Mouse (Mus musculus): ENCODE measurements at regions not wholly inside any gene's neighbourhood (a gene's known extent, or its start where the extent isn't known, plus 50 kb on each side); places are given as distances from the start of the nearest gene placed in this dataset.

DNA sequence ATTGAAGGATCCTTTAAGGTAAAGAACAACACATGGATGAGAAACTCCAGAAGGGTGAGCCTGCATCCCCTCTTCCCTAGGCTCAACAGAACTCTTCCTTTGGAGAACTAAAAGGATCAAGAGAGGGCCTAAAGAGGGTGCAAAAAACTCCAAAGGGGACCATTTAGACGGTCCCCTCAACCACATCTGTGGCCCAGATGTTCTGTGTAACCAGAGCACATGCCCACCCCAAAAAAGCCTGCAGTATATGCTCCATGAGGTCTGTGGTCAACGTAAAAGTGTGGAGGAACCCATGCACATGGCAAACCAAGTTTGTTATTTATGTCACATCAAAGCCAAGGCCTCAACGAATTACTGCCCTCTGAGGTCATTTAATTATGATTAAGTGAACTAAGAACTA is 89.2 kb upstream of the Fgf16 start:
- H3K79me2 ChIP-seq (replicated peaks; ENCODE audit: control insufficient read depth, extremely low read depth, insufficient read depth, poor library complexity, severe bottlenecking), result no peaks in the 10 kb centered on the region
- no peak for DNase-seq (ENCODE audit: extremely low read depth)
- no peak overlapping the region for H3K4me3 ChIP-seq (replicated peaks in 1 of 3; ENCODE audit: low read depth in 2 of 3, low read length in 2 of 3, poor library complexity in 1 of 3)
- TF ChIP-seq NELFE (IDR thresholded peaks at IDR 0.05; ENCODE audit: low read depth, low read length), result no peak
- no peak for TF ChIP-seq SMC3 (IDR thresholded peaks at IDR 0.05; ENCODE audit: low read depth, low read length)
- no peak for TF ChIP-seq NRF1 (IDR thresholded peaks at IDR 0.05; ENCODE audit: low read depth, low read length)
- TF ChIP-seq CTCF (conservative IDR thresholded peaks at IDR 0.05 in 1 of 2, IDR thresholded peaks at IDR 0.05 in 1 of 2; ENCODE audit: low read depth in 2 of 2, low read length in 2 of 2), result no peak
- TF ChIP-seq MAZ (IDR thresholded peaks at IDR 0.05; ENCODE audit: low read depth, low read length), result no peak
- no peak for TF ChIP-seq ZC3H11A (IDR thresholded peaks at IDR 0.05; ENCODE audit: low read depth, low read length)
- no peak for TF ChIP-seq IRF4 (IDR thresholded peaks at IDR 0.05; ENCODE audit: low read depth, low read length)
- no peak for TF ChIP-seq MYC (IDR thresholded peaks at IDR 0.05; ENCODE audit: low read depth, low read length)
- TF ChIP-seq CHD2 (IDR thresholded peaks at IDR 0.05; ENCODE audit: low read length), result no peak
- no peak for TF ChIP-seq ETS1 (conservative IDR thresholded peaks at IDR 0.05; ENCODE audit: low read depth, low read length)
- no peak for TF ChIP-seq SIN3A (IDR thresholded peaks at IDR 0.05; ENCODE audit: low read length)
- TF ChIP-seq CHD1 (IDR thresholded peaks at IDR 0.05; ENCODE audit: low read depth, low read length), result no peak
- no peak for TF ChIP-seq POLR2AphosphoS2 (IDR thresholded peaks at IDR 0.05; ENCODE audit: low read depth, low read length)
- no peak for TF ChIP-seq POLR2A (IDR thresholded peaks at IDR 0.05; ENCODE audit: low read depth, low read length)
- no peak for TF ChIP-seq TBP (conservative IDR thresholded peaks at IDR 0.05; ENCODE audit: low read depth, low read length)
- no peak for TF ChIP-seq JUND (conservative IDR thresholded peaks at IDR 0.05; ENCODE audit: low read depth, low read length)
- in situ Hi-C loops (cut with MboI; ENCODE audit: low pct_ligation_motif_present, low pct_unique_long_range_greater_than_20kb, low sequenced_read_pairs), result no loop called here
- H3K4me2 ChIP-seq (ENCODE audit: insufficient read depth, low read depth, poor library complexity, severe bottlenecking), result no peak overlapping the region
- H3K9ac ChIP-seq (ENCODE audit: insufficient read depth, low read depth), result no peak overlapping the region
- H3K36me3 ChIP-seq (replicated peaks in 1 of 2; ENCODE audit: control insufficient read depth in 1 of 2, insufficient read depth in 1 of 2, low read length in 1 of 2), result no peaks in the 10 kb centered on the region
- no peaks in the 10 kb centered on the region for H3K27me3 ChIP-seq (replicated peaks)
- dilution Hi-C loops (cut with MboI; ENCODE audit: extremely low pct_ligation_motif_present, extremely low pct_unique_long_range_greater_than_20kb, low sequenced_read_pairs), result no loop called here
- H3K27ac ChIP-seq (ENCODE audit: insufficient read depth, low read depth), result no peak overlapping the region
- H3K9me3 ChIP-seq (replicated peaks; ENCODE audit: low read length), result no peaks in the 10 kb centered on the region
- no peaks in the 10 kb centered on the region for H3K4me1 ChIP-seq (ENCODE audit: control insufficient read depth in 1 of 2, insufficient read depth in 2 of 2)

DNA sequence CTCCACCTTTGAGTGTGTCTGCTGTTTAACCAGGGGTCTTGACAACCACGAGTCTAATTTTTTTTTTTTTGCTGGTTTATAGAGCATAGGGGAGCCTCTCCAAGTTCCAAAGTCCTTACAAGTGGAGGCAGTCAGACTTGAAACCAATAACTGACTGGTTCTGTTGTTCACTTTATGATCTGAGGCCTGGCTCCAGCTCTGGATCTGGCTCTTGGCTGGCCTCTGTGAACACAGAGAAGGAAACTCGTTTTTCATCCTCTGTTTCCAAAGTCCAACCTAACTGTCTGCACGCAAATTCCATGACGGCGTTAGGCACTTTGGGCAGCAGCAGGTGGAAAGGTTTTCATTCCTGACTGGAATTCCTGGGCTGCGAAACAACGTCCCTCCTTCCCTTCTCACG is 80.4 kb upstream of the Fgf16 start:
- TF ChIP-seq ELF1 (IDR thresholded peaks at IDR 0.05; ENCODE audit: low read depth, low read length), result no peak
- no peak for TF ChIP-seq USF2 (conservative IDR thresholded peaks at IDR 0.05; ENCODE audit: low read depth, low read length)
- no peaks in the 10 kb centered on the region for H3K27me3 ChIP-seq (replicated peaks)
- no peaks in the 10 kb centered on the region for H3K79me2 ChIP-seq (replicated peaks; ENCODE audit: control insufficient read depth, extremely low read depth, insufficient read depth, poor library complexity, severe bottlenecking)
- no peak overlapping the region for H3K4me2 ChIP-seq (ENCODE audit: insufficient read depth, low read depth, poor library complexity, severe bottlenecking)
- H3K9ac ChIP-seq (ENCODE audit: insufficient read depth, low read depth), result no peak overlapping the region
- dilution Hi-C loops (cut with MboI; ENCODE audit: extremely low pct_ligation_motif_present, extremely low pct_unique_long_range_greater_than_20kb, low sequenced_read_pairs) (no loop called here), in situ Hi-C loops (cut with MboI; ENCODE audit: low pct_ligation_motif_present, low pct_unique_long_range_greater_than_20kb, low sequenced_read_pairs) (no loop called here)
- H3K9me3 ChIP-seq (replicated peaks; ENCODE audit: low read length), result no peaks in the 10 kb centered on the region
- H3K4me1 ChIP-seq (ENCODE audit: control insufficient read depth in 1 of 2, insufficient read depth in 2 of 2), result no peaks in the 10 kb centered on the region
- no peak overlapping the region for H3K4me3 ChIP-seq (replicated peaks in 1 of 3; ENCODE audit: low read depth in 2 of 3, low read length in 2 of 3, poor library complexity in 1 of 3)
- DNase-seq (ENCODE audit: extremely low read depth), result no peak
- no peak overlapping the region for H3K27ac ChIP-seq (ENCODE audit: insufficient read depth, low read depth)
- H3K36me3 ChIP-seq (replicated peaks in 1 of 2; ENCODE audit: control insufficient read depth in 1 of 2, insufficient read depth in 1 of 2, low read length in 1 of 2), result no peaks in the 10 kb centered on the region
